Mouse (Mus musculus) heart, embryonic 16.5 days (tissue): Measurements from ENCODE around the gene Slc38a7. TPM values are rescaled to one million over a fixed set of nuclear protein-coding genes. Genes with fewer than 3 reads are reported as not detected.

Source experiments
- ATAC-seq: fragments of 200-750 bp; cut with Nextera tagmentation; replicated peaks from 2 replicates; pipeline ENCODE4 v1.8.0; 2017; ENCODE audit warnings: moderate number of reproducible peaks; ENCODE audit not compliant: insufficient read depth, low FRiP score; ENCODE audit errors: extremely low read depth
- H3K27ac ChIP-seq: fragments of 300-500 bp; sonication (generic); 2 replicates; pipeline ENCODE4 v1.5.1; 2014; ENCODE audit warnings: mild to moderate bottlenecking, low read length, control low read depth, moderate library complexity
- H3K27me3 ChIP-seq: fragments of 300-500 bp; sonication (generic); 2 replicates; pipeline ENCODE4 v1.6.1; 2014; ENCODE audit warnings: low read length, mixed read lengths; ENCODE audit not compliant: control insufficient read depth, insufficient read depth
- H3K36me3 ChIP-seq: fragments of 300-500 bp; sonication (generic); 2 replicates; pipeline ENCODE4 v1.6.1; 2014; ENCODE audit not compliant: control insufficient read depth, insufficient read depth
- H3K4me1 ChIP-seq: fragments of 300-500 bp; sonication (generic); 2 replicates; pipeline ENCODE4 v1.6.1; 2014; ENCODE audit warnings: low read length, mixed read lengths; ENCODE audit not compliant: control insufficient read depth, insufficient read depth
- H3K4me2 ChIP-seq: fragments of 300-500 bp; sonication (generic); 2 replicates; pipeline ENCODE4 v1.6.1; 2014; ENCODE audit warnings: low read depth, mild to moderate bottlenecking, control low read depth, low read length
- H3K4me3 ChIP-seq: fragments of 300-500 bp; sonication (generic); 2 replicates; pipeline ENCODE4 v1.5.1; 2014; ENCODE audit warnings: mild to moderate bottlenecking, control low read depth, low read length
- H3K9ac ChIP-seq: fragments of 300-500 bp; sonication (generic); 2 replicates; pipeline ENCODE4 v1.6.1; 2014; ENCODE audit warnings: low read length, control low read depth
- H3K9me3 ChIP-seq: fragments of 300-500 bp; sonication (generic); replicated peaks from 2 replicates; pipeline ENCODE4 v1.6.1; 2016; ENCODE audit warnings: low read length; ENCODE audit not compliant: control insufficient read depth
- WGBS: fragments of 180-500 bp; shearing (Covaris S2); extraction: QIAGEN DNeasy Blood & Tissue Kit; methylation state at CpG from one replicate; pipeline ENCODE4 v1.1.7; 2014; 5-methylcytosine and 5-hydroxymethylcytosine counted together
- polyA plus RNA-seq: library from polyadenylated mRNA; unstranded; fragments of >200 nt; fragmentation: Nextera tagmentation; extraction: Ambion mirVana; gene quantifications from 2 replicates; pipeline ENCODE4 v1.2.1, GENCODE M21; 2015

Gene Slc38a7
- polyA plus RNA-seq, 1 experiment from 2014 or later = 11.4 TPM

DNA sequence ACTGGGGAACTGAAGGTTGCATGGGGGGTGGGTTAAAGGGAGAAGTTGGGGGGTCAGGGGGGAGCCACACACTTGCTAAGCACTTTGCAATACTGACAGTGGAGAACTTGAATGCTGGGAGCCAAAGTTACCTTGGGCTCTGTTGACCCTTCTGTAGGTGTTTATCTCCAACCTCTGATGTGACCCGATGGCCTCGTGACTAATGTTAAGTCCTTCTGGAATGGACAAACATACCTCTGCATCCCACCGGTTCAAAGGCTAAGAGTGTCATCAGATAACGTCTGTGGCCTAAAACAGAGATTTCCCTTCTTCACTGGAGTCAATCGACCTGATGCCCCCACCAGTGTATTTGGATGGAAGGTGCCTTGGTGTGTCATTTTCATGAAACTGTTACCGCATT, 32.1 kb downstream of the Slc38a7 start:
- no peak for ATAC-seq
- Histone ChIP-seq H3K4me1 (peaks cover 17% of the 10 kb centered on the region), H3K4me2 (no peak overlapping the region), H3K9ac (no peak overlapping the region), H3K9me3 (no peaks in the 10 kb centered on the region), H3K27me3 (no peaks in the 10 kb centered on the region), H3K36me3 (no peaks in the 10 kb centered on the region), H3K27ac (no peak overlapping the region), H3K4me3 (no peak overlapping the region)
- 76% methylated on average over 6 of the region's 6 CpGs for WGBS

DNA sequence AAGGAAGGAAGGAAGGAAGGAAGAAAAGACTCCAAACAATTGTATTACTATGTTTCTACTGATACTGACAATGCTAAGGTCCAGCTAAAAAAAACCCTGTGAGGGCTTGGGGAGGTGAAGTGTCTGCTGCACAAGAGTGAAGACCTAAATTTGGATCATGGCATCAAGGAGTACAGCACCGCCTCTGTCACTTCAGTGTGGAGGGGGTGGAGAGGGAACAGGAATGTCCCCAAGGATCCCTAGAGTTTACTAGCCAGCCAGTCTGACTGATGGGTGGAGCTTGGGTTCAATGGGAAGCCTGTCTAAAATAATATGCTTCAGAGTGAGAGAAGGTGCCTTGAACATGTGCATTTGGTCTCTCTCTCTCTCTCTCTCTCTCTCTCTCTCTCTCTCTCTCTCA, 35.1 kb downstream of the Slc38a7 start:
- Histone ChIP-seq H3K9ac (peak overlapping the region; percentile 49), H3K9me3 (no peaks in the 10 kb centered on the region), H3K4me2 (peak overlapping the region; percentile 50), H3K36me3 (no peaks in the 10 kb centered on the region), H3K4me1 (peaks cover 19% of the 10 kb centered on the region), H3K27ac (peak overlapping the region; percentile 86), H3K4me3 (no peak overlapping the region; the same call in 1 of the 2 replicates), H3K27me3 (no peaks in the 10 kb centered on the region)
- 20% methylated on average over 1 of the region's 1 CpGs for WGBS
- peak; percentile 89 for ATAC-seq

DNA sequence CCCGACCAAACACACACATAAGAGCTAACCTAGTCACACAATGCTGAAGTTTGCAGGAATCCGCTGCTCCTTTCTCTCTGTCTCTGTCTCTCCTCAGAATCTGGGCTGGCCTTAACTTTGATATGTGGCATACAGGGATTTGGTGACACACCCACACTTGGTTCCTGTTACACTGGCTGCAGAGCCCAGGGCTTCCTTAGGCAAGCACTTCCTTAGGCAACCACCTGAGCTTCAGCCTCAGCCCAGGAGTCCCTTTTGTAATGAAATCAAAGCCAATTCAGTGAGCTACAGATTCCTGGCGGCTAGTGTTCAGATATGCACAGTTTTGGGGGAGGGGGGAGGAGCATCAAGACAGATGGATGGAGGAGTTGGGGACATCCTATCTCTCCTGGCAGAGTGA, 35.7 kb downstream of the Slc38a7 start:
- H3K9ac ChIP-seq = peak overlapping the region; percentile 49
- H3K27ac ChIP-seq = peak overlapping the region; percentile 86
- H3K4me2 ChIP-seq = peak overlapping the region; percentile 50

DNA sequence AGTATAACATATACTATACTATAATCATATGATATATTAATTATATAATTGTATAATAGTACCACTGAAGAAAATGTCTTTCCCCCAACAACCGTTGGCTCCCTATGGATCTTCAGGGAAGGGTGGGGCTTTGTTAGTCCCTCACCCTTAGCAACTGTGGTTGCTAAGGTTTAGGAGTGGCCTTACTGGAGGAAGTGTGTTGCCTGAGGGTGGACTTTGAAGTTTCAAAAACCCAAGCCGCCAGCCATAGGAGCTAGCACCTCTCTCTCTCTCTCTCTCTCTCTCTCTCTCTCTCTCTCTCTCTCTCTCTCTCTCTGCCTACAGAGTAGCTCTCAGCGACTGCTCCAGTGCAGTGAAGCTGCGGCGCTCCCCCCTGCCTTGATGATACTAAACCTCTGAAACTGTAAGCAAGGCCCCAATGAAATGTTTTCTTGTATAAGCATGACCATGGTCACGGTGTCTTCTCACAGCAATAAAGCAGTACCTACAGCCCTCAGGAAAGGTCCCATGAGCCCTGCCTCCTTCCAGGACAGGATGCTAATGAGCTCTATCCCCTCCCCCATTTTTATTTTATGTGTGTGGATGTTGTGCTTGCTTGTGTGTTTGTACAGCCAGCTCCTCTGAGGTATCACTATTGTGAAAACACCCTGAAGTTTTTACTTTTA, 37.2 kb downstream of the Slc38a7 start:
- peak overlapping the region; percentile 20; the same call in 1 of the 2 replicates for H3K9ac ChIP-seq
- peak overlapping the region; percentile 35 for H3K27ac ChIP-seq
- peaks cover 25% of the 10 kb centered on the region for H3K4me1 ChIP-seq
- no peaks in the 10 kb centered on the region for H3K9me3 ChIP-seq
- no peak for ATAC-seq
- 39% methylated on average over 6 of the region's 6 CpGs for WGBS
- H3K4me2 ChIP-seq = no peak overlapping the region
- no peaks in the 10 kb centered on the region for H3K36me3 ChIP-seq
- no peaks in the 10 kb centered on the region for H3K27me3 ChIP-seq
- H3K4me3 ChIP-seq = no peak overlapping the region

More for the DNA sequence above, 35.7 kb downstream of the Slc38a7 start:
- no peak overlapping the region; the same call in 1 of the 2 replicates for H3K4me3 ChIP-seq
- H3K36me3 ChIP-seq = no peaks in the 10 kb centered on the region
- peak; percentile 30; the same call in 1 of the 2 replicates for ATAC-seq
- WGBS = 65% methylated on average over 3 of the region's 3 CpGs
- peaks cover 18% of the 10 kb centered on the region for H3K4me1 ChIP-seq
- H3K9me3 ChIP-seq = no peaks in the 10 kb centered on the region
- H3K27me3 ChIP-seq = no peaks in the 10 kb centered on the region

DNA sequence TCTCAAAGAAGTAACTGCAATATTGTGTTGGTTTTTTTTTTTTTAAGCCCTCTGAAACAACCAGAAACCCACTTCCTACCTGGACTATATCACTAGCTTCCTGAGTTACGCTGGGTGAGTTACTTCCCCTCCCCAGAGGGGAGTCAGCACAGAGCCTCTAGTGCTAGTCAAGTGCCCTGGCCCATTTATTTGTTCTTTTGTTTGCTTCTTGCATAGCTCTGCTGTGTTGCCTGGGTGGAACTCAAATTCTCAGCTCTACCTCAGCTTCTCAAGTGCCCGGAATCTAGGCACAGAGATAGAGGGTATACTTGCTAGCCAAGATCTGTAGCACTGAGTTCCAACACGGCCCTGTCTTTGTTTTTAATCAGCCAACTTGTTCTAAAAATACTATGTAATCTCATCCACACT, 43.2 kb downstream of the Slc38a7 start:
- H3K9ac ChIP-seq = no peak overlapping the region
- peak overlapping the region; percentile 94 for H3K27ac ChIP-seq
- WGBS = 14% methylated on average over 3 of the region's 3 CpGs
- no peaks in the 10 kb centered on the region for H3K36me3 ChIP-seq
- H3K27me3 ChIP-seq = no peaks in the 10 kb centered on the region
- H3K4me3 ChIP-seq = no peak overlapping the region
- no peaks in the 10 kb centered on the region for H3K9me3 ChIP-seq
- H3K4me2 ChIP-seq = peak overlapping the region; percentile 42; the same call in 1 of the 2 replicates
- peak; percentile 37 for ATAC-seq
- H3K4me1 ChIP-seq = peaks cover 26% of the 10 kb centered on the region

DNA sequence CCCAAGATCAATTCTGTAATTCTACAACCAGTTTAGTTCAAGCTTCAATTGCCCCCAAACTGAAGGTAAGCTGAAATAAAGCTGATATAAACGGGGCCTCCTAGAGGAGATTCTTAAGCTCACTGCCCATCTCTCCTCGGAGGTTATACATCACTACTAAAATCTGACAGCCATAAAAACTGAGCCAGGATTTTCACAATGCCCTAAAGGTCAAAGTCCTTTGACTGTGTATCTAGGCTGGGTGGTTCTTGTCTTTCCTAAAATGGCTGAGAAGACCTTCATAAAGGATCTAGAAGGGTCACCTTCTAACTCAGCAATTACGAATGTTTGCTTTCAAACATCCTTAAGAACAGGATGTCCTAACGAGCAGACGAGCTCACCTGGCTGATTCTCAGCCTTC, 44.2 kb downstream of the Slc38a7 start:
- Histone ChIP-seq H3K27me3 (no peaks in the 10 kb centered on the region), H3K36me3 (no peaks in the 10 kb centered on the region), H3K4me1 (peaks cover 34% of the 10 kb centered on the region), H3K4me3 (no peak overlapping the region), H3K9me3 (no peaks in the 10 kb centered on the region), H3K9ac (no peak overlapping the region), H3K27ac (peak overlapping the region; percentile 94), H3K4me2 (no peak overlapping the region)
- ATAC-seq = no peak
- 84% methylated on average over 5 of the region's 5 CpGs for WGBS

DNA sequence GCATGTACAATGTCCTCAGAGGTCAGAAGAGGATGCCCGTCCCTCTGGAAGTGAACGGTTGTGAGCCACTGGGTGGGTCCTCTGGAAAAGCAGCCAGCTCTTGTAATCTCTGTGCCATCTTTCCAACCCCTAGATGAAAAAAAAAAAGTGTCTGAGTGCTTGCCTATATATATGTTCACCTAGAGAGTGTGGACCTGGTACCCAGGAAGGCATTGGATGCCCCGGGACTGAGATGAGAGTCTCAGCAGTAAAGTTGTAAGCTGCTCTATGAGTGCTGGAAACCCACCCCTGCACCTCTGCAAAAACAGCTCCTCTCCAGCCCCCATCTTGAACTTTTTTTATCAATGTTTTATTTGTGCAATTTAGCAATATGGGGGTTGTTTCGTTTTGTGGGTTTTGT, 44.7 kb downstream of the Slc38a7 start:
- no peak overlapping the region for H3K4me2 ChIP-seq
- peaks cover 38% of the 10 kb centered on the region for H3K4me1 ChIP-seq
- H3K27ac ChIP-seq = no peak overlapping the region
- WGBS = 81% methylated on average over 4 of the region's 4 CpGs
- H3K4me3 ChIP-seq = no peak overlapping the region
- no peak for ATAC-seq
- H3K36me3 ChIP-seq = 0 out of 2 replicates have a peak, but pooled peaks cover 2% of the 10 kb centered on the region
- H3K9ac ChIP-seq = no peak overlapping the region
- no peaks in the 10 kb centered on the region for H3K27me3 ChIP-seq
- no peaks in the 10 kb centered on the region for H3K9me3 ChIP-seq

DNA sequence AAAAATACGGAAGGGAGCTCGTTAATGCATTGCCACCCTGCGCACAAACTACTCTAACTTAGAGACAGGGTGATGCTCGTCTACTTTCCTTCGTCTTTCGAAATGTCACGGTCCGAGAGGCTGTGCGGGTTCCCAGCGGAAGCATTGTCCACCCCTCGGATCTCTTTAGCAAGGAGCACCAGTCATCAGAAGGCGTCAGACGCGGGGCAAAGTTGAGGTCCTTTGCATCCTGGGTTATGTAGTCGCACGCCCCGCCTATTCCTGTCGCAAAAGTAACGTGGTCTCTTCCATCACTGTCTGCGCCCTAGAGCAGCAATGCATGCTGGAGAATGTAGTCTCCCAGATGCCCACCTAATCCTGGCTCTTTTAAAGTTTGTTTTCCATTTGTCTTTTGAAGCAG, 45.5 kb downstream of the Slc38a7 start:
- 0 out of 2 replicates have a peak, but pooled peaks cover 2% of the 10 kb centered on the region for H3K36me3 ChIP-seq
- 0% methylated on average over 20 of the region's 20 CpGs for WGBS
- H3K4me1 ChIP-seq = peaks cover 38% of the 10 kb centered on the region
- H3K9ac ChIP-seq = peak overlapping the region; percentile 78
- no peaks in the 10 kb centered on the region for H3K27me3 ChIP-seq
- H3K9me3 ChIP-seq = no peaks in the 10 kb centered on the region
- peak overlapping the region; percentile 96 for H3K4me3 ChIP-seq
- peak overlapping the region; percentile 99 for H3K27ac ChIP-seq
- peak overlapping the region; percentile 86 for H3K4me2 ChIP-seq
- ATAC-seq = peak; percentile 87

DNA sequence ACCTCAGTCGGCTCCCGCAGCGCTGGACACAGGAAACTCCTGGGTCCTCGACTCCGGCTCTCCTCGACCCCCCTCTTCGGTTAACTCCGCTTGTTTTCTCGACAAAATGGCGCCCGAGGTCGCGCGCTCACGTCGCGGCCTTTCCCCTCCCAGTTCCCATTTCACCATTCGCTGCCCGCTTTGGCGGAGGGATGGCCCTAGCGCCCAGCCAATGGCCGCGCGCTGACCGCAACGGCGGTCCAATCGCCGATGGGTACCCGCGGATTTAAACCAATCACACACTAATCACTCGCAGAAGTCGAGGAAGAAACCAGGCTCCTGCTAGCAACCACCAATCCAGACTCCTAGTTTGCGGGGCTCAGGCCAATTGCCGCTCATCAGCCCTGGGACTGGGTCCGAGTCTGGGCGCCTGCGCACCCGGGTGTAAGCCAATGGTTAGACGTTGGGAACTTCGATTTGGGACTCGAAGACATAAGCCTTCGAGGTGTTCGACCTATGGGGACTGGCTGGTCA, 46.0 kb downstream of the Slc38a7 start, which contains the start of gene Cnot1:
Gene Cnot1 (minus strand): TSS at position 134 of the 513 bp plus-strand sequence.
- under 1% methylated on average over 44 of the region's 44 CpGs for WGBS
- H3K9ac ChIP-seq = peak within 1 kb of the TSS; percentile 99
- H3K4me2 ChIP-seq = peak within 1 kb of the TSS; percentile 98
- H3K9me3 ChIP-seq = no peaks in the 10 kb centered on the region
- no peaks in the 10 kb centered on the region for H3K27me3 ChIP-seq
- ATAC-seq = peak; percentile 88
- H3K27ac ChIP-seq = peak within 1 kb of the TSS; percentile 99
- peaks cover 3% of the 10 kb centered on the region; the same call in 1 of the 2 replicates for H3K36me3 ChIP-seq
- H3K4me3 ChIP-seq = peak within 1 kb of the TSS; percentile 96
- peaks cover 39% of the 10 kb centered on the region for H3K4me1 ChIP-seq
